Mouse (Mus musculus) effector memory CD4-positive, alpha-beta T cell, adult 5 months (primary cell): ENCODE data around the gene Apobec4. TPM values are rescaled to one million over a fixed set of nuclear protein-coding genes. Genes with fewer than 3 reads are reported as not detected.

Experiments used
- polyA plus RNA-seq: library from polyadenylated mRNA; unstranded; fragments of 100-300 nt; shearing (Covaris generic); gene quantifications from one replicate; pipeline ENCODE4 v1.2.1, GENCODE M21; 2017

Gene Apobec4
- not detected for polyA plus RNA-seq

GRCm38 (mm10) chr1:152750312-152750965 is at the start of gene Apobec4:
Apobec4 (plus strand) TSS chr1:152750551.

GRCm38 (mm10) chr1:152766032-152766772 is 15.9 kb downstream of the Apobec4 start, which contains the start of the genes Rgl1 and Arpc5:
Rgl1 (minus strand) TSS chr1:152766351.
Arpc5 (plus strand) TSS chr1:152766542.

GRCm38 (mm10) chr1:152799897-152800296 is 49.5 kb downstream of the Apobec4 start, which contains the start of gene Ncf2:
Ncf2 (plus strand) TSS chr1:152800194.

Other genes with a start within 250 kb of the Apobec4 start
- gene Rgl1, start 15.8 kb downstream of the Apobec4 start, polyA plus RNA-seq = 0.21 TPM
- 537 TPM for gene Arpc5, start 16.0 kb downstream of the Apobec4 start, polyA plus RNA-seq
- gene Ncf2, start 49.6 kb downstream of the Apobec4 start, polyA plus RNA-seq = 0.92 TPM
- gene Smg7, start 152.1 kb downstream of the Apobec4 start, polyA plus RNA-seq = 50.1 TPM
- 8.7 TPM for gene Nmnat2, start 204.4 kb downstream of the Apobec4 start, polyA plus RNA-seq